Mouse (Mus musculus) granulocyte monocyte progenitor cell, adult 5-6 weeks (primary cell): ENCODE measurements around the gene C5ar1. TPM values are rescaled to one million over a fixed set of nuclear protein-coding genes. Genes with fewer than 3 reads are reported as not detected.
"Not testable (repeated sequence)": the region's sequence is repeated elsewhere in the genome, so short reads cannot be mapped to it uniquely, and the experiment has no call there.

Source experiments
- ATAC-seq: replicated peaks from 2 replicates; pipeline ENCODE4 v1.8.0; 2016; ENCODE audit warnings: mild to moderate bottlenecking, moderate TSS enrichment, inconsistent platforms; ENCODE audit not compliant: poor library complexity, severe bottlenecking
- total RNA-seq, 2 experiments: library from RNA; stranded (forward) in 1 of 2; stranded (reverse) in 1 of 2; fragments of 200-712, 200-1000 nt in 1 of 2; fragments of >200 nt in 1 of 2; fragmentation: Nextera tagmentation in 1 of 2; gene quantifications; 2 replicates each; pipeline ENCODE4 v1.2.3; 2014 to 2017

The C5ar1 gene
- total RNA-seq, 2 experiments from 2014 or later = 0.67 TPM; not detected in 1

- no peak for ATAC-seq
Observed at GRCm38 (mm10) chr7:16280721-16281120, 21.4 kb upstream of the C5ar1 start.

GRCm38 (mm10) chr7:16274922-16275890 is 15.9 kb upstream of the C5ar1 start:
- peak; percentile 17 for ATAC-seq

GRCm38 (mm10) chr7:16273766-16274140 is 14.4 kb upstream of the C5ar1 start:
- ATAC-seq = peak; percentile 43

GRCm38 (mm10) chr7:16273081-16273765 is 13.9 kb upstream of the C5ar1 start, which contains the start of gene Inafm1:
Gene Inafm1, minus strand, starts transcription at chr7:16273617.
- peak; percentile 79 for ATAC-seq

GRCm38 (mm10) chr7:16272681-16273080 is 13.3 kb upstream of the C5ar1 start:
- peak; percentile 51 for ATAC-seq

- ATAC-seq = no peak
Observed at GRCm38 (mm10) chr7:16271139-16271538, 11.8 kb upstream of the C5ar1 start.

- not testable (repeated sequence) for ATAC-seq
Observed at GRCm38 (mm10) chr7:16266593-16266992, 7.3 kb upstream of the C5ar1 start.

GRCm38 (mm10) chr7:16265856-16266255 is 6.5 kb upstream of the C5ar1 start:
- no peak for ATAC-seq

GRCm38 (mm10) chr7:16263843-16264242 is 4.5 kb upstream of the C5ar1 start:
- ATAC-seq = peak; percentile 26; the same call in 1 of the 2 replicates

GRCm38 (mm10) chr7:16263015-16263787 is 3.9 kb upstream of the C5ar1 start:
- peak; percentile 43 for ATAC-seq

- no peak for ATAC-seq
Observed at GRCm38 (mm10) chr7:16261097-16261496, 1.8 kb upstream of the C5ar1 start.

GRCm38 (mm10) chr7:16257830-16258229 is 1.5 kb downstream of the C5ar1 start:
- ATAC-seq = peak; percentile 94

GRCm38 (mm10) chr7:16255963-16256362 is 3.4 kb downstream of the C5ar1 start:
- ATAC-seq = not testable (repeated sequence)

- ATAC-seq = peak; percentile 11; the same call in 1 of the 2 replicates
Observed at GRCm38 (mm10) chr7:16254195-16254594, 5.1 kb downstream of the C5ar1 start.

- peak; percentile 96 for ATAC-seq
Observed at GRCm38 (mm10) chr7:16250687-16251086, 8.7 kb downstream of the C5ar1 start.

- peak; percentile 38 for ATAC-seq
Observed at GRCm38 (mm10) chr7:16245958-16246357, 13.4 kb downstream of the C5ar1 start.

GRCm38 (mm10) chr7:16244067-16244466 is 15.3 kb downstream of the C5ar1 start, which contains the start of gene C5ar2:
Gene C5ar2, minus strand, starts transcription at chr7:16244154.
- peak; percentile 80 for ATAC-seq

- no peak for ATAC-seq
Observed at GRCm38 (mm10) chr7:16242198-16242597, 17.1 kb downstream of the C5ar1 start.

GRCm38 (mm10) chr7:16241787-16242186 is 17.6 kb downstream of the C5ar1 start:
- no peak for ATAC-seq

GRCm38 (mm10) chr7:16240978-16241303 is 18.4 kb downstream of the C5ar1 start:
- no peak for ATAC-seq
